Mouse (Mus musculus): ENCODE results near the gene Xrcc4. TPM values are rescaled to one million over a fixed set of nuclear protein-coding genes. Genes with fewer than 3 reads are reported as not detected.

Gene Xrcc4
- polyA plus RNA-seq, 1 experiment from 2014 or later, result 15.4 TPM

- no peaks in the 10 kb centered on the region for H3K36me3 ChIP-seq
- no peak overlapping the region for H3K4me3 ChIP-seq
- no peak for ATAC-seq (ENCODE audit: extremely low read depth, insufficient number of reproducible peaks, low FRiP score, low TSS enrichment)
- no peak overlapping the region for H3K4me2 ChIP-seq
- H3K9me3 ChIP-seq, result no peaks in the 10 kb centered on the region
- 36% methylated on average over 2 of the region's 2 CpGs for WGBS
- no peak overlapping the region for H3K27ac ChIP-seq (replicated peaks)
- H3K4me1 ChIP-seq, result no peaks in the 10 kb centered on the region
- H3K9ac ChIP-seq, result no peak overlapping the region
- H3K27me3 ChIP-seq (replicated peaks), result no peaks in the 10 kb centered on the region
Observed at GRCm38 (mm10) chr13:89944354-89944753, 145.1 kb downstream of the Xrcc4 start.

DNA sequence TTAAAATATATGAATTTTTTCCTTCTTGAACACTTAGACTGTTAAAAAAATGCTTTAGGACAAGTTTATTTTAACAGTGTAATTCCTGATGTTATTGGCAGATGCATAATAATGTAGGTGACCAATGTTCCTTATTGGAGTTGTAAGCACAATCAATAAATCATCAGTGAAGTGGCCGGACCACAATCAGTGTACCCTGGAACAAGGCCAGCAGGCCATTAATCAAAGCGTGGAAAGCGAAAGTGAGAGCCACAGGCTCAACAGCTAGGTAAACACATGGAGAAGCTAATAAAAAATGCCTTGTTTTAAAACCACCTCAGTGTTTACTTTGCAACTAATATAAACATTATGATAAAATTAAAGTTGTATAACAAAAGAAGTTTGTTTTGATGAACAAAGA, 159.9 kb downstream of the Xrcc4 start:
- no peaks in the 10 kb centered on the region for H3K36me3 ChIP-seq
- H3K4me3 ChIP-seq, result no peak overlapping the region
- H3K4me2 ChIP-seq, result no peak overlapping the region
- H3K9ac ChIP-seq, result no peak overlapping the region
- 37% methylated on average over 3 of the region's 3 CpGs for WGBS
- no peak for ATAC-seq (ENCODE audit: extremely low read depth, insufficient number of reproducible peaks, low FRiP score, low TSS enrichment)
- H3K27me3 ChIP-seq (replicated peaks), result no peaks in the 10 kb centered on the region
- no peaks in the 10 kb centered on the region for H3K9me3 ChIP-seq
- H3K4me1 ChIP-seq, result no peaks in the 10 kb centered on the region
- no peak overlapping the region for H3K27ac ChIP-seq (replicated peaks)

DNA sequence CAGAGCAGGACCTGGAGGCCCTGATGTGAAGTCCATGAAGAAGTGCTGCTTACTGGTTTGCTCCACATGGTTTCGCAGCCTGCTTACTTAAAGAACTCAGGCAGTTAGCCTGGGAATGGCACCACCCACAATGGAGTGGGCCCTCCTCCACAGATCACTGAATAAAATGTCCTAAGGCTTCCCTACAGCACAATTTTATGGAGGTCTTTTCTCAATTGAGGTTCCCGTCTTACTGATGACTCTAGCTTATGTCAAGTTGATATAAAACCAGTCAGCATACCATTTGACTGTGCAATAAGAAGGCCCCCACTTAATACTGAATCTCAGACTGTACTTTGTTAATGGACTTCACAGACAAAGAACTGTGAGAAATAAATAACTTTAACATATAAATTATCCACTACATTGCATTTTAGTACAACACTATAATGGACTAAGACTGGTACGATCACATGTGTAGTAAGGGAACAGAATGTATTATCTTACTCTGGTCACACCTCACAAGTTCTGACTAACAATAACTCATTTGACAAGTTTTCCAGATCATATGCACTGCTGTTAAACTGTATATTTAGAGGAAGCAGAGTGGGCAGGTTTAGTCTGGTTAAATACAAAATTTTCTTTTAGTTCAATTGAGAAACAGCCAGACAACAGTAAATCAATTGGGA, 170.5 kb downstream of the Xrcc4 start:
- no peak overlapping the region for H3K4me3 ChIP-seq
- H3K27ac ChIP-seq (replicated peaks), result no peak overlapping the region
- 92% methylated on average over 3 of the region's 3 CpGs for WGBS
- H3K4me2 ChIP-seq, result no peak overlapping the region
- H3K36me3 ChIP-seq, result no peaks in the 10 kb centered on the region
- H3K27me3 ChIP-seq (replicated peaks), result no peaks in the 10 kb centered on the region
- no peak overlapping the region for H3K9ac ChIP-seq
- no peaks in the 10 kb centered on the region for H3K9me3 ChIP-seq
- ATAC-seq (ENCODE audit: extremely low read depth, insufficient number of reproducible peaks, low FRiP score, low TSS enrichment), result no peak
- H3K4me1 ChIP-seq, result no peaks in the 10 kb centered on the region

- H3K36me3 ChIP-seq, result no peaks in the 10 kb centered on the region
- ATAC-seq (ENCODE audit: extremely low read depth, insufficient number of reproducible peaks, low FRiP score, low TSS enrichment), result no peak
- WGBS, result 82% methylated on average over 5 of the region's 5 CpGs
Observed at GRCm38 (mm10) chr13:89914332-89914731, 175.1 kb downstream of the Xrcc4 start.

DNA sequence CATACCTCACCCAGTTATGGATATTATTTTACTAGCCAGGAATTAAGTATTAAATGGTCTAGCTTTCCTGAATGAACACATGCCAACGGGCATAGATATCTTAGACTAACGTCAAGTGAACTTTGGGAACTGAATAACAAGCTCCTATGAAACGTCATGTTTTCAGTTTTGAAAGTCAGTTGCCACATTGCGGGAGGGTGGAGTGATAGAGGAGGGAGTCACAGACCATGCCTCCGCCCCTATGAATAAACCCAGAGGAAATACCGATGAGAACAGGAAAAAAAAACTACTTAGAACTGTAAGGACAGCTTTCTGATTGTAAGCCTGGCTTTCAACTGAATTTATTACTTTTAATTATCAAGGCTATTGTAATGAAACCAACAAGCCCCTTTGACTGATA, 175.5 kb downstream of the Xrcc4 start:
- H3K36me3 ChIP-seq, result no peaks in the 10 kb centered on the region
- H3K27ac ChIP-seq (replicated peaks), result no peak overlapping the region
- H3K4me2 ChIP-seq, result no peak overlapping the region
- no peak overlapping the region for H3K9ac ChIP-seq
- H3K4me3 ChIP-seq, result no peak overlapping the region
- peaks cover 4% of the 10 kb centered on the region; the same call in 1 of the 2 replicates for H3K4me1 ChIP-seq
- ATAC-seq (ENCODE audit: extremely low read depth, insufficient number of reproducible peaks, low FRiP score, low TSS enrichment), result no peak
- WGBS, result 76% methylated on average over 6 of the region's 6 CpGs
- H3K9me3 ChIP-seq, result no peaks in the 10 kb centered on the region
- H3K27me3 ChIP-seq (replicated peaks), result no peaks in the 10 kb centered on the region

More at GRCm38 (mm10) chr13:89914332-89914731, 175.1 kb downstream of the Xrcc4 start:
- Histone ChIP-seq H3K9ac (no peak overlapping the region), H3K27ac (replicated peaks) (no peak overlapping the region), H3K4me3 (no peak overlapping the region), H3K4me2 (no peak overlapping the region), H3K4me1 (peaks cover 4% of the 10 kb centered on the region; the same call in 1 of the 2 replicates), H3K27me3 (replicated peaks) (no peaks in the 10 kb centered on the region), H3K9me3 (no peaks in the 10 kb centered on the region)

DNA sequence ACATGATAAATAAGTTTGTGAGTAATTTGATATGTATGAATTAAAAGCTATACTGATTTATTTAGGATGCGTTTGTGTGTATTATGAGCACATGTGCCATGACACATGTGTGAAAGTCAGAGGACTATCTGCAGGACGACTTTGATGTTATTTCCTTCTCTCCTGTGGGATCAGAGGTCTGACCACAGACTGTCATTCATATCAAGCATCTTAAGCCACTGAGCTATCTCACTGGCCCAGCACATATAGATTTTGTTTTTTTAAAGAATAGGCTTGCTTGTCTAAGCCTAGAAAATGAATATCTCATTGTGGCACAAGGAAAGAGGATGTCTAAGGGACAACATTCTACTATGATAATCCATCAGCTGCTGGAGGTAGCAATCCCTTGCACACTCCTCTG, 183.3 kb downstream of the Xrcc4 start:
- Histone ChIP-seq H3K4me1 (peaks cover under 1% of the 10 kb centered on the region; the same call in 1 of the 2 replicates), H3K9ac (no peak overlapping the region), H3K27ac (replicated peaks) (no peak overlapping the region), H3K36me3 (no peaks in the 10 kb centered on the region), H3K27me3 (replicated peaks) (no peaks in the 10 kb centered on the region), H3K4me2 (no peak overlapping the region), H3K4me3 (no peak overlapping the region), H3K9me3 (no peaks in the 10 kb centered on the region)
- no peak for ATAC-seq (ENCODE audit: extremely low read depth, insufficient number of reproducible peaks, low FRiP score, low TSS enrichment)
- 54% methylated on average over 2 of the region's 2 CpGs for WGBS

GRCm38 (mm10) chr13:89899066-89899465, 190.3 kb downstream of the Xrcc4 start:
- WGBS, result 81% methylated on average over 4 of the region's 4 CpGs
- H3K27ac ChIP-seq (replicated peaks), result no peak overlapping the region
- H3K4me3 ChIP-seq, result no peak overlapping the region
- H3K36me3 ChIP-seq, result no peaks in the 10 kb centered on the region
- ATAC-seq (ENCODE audit: extremely low read depth, insufficient number of reproducible peaks, low FRiP score, low TSS enrichment), result no peak
- no peak overlapping the region for H3K9ac ChIP-seq
- no peaks in the 10 kb centered on the region for H3K9me3 ChIP-seq
- no peaks in the 10 kb centered on the region for H3K4me1 ChIP-seq
- H3K27me3 ChIP-seq (replicated peaks), result no peaks in the 10 kb centered on the region
- no peak overlapping the region for H3K4me2 ChIP-seq

DNA sequence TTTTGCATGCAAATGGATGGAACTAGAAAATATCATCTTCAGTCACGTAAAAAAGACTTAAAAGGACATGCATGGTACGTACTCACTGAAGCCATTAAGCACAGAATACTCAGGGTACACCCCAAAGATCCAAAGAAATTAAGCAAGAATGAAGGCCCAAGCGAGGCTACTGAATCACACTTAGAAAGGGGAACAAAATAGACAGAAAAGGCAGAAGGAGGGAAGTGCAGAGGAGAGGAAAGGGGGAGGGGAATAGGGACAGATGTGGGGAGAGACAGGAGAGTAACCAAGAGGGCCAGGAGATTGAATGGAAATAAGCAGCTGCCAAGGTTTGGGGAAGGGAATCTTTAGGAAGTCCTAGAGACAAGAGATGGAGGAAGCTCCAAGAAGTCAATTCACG, 197.3 kb downstream of the Xrcc4 start:
- Histone ChIP-seq H3K9me3 (no peaks in the 10 kb centered on the region), H3K27ac (replicated peaks) (no peak overlapping the region), H3K4me1 (no peaks in the 10 kb centered on the region), H3K4me2 (no peak overlapping the region), H3K36me3 (no peaks in the 10 kb centered on the region), H3K9ac (no peak overlapping the region), H3K27me3 (replicated peaks) (no peaks in the 10 kb centered on the region), H3K4me3 (no peak overlapping the region)
- ATAC-seq (ENCODE audit: extremely low read depth, insufficient number of reproducible peaks, low FRiP score, low TSS enrichment), result no peak
- 81% methylated on average over 4 of the region's 4 CpGs for WGBS

GRCm38 (mm10) chr13:89890159-89890558, 199.2 kb downstream of the Xrcc4 start:
- H3K9me3 ChIP-seq, result no peaks in the 10 kb centered on the region
- no peak overlapping the region for H3K27ac ChIP-seq (replicated peaks)
- no peak overlapping the region for H3K4me2 ChIP-seq
- no peak overlapping the region for H3K9ac ChIP-seq
- H3K36me3 ChIP-seq, result no peaks in the 10 kb centered on the region
- H3K27me3 ChIP-seq (replicated peaks), result no peaks in the 10 kb centered on the region
- H3K4me1 ChIP-seq, result no peaks in the 10 kb centered on the region
- WGBS, result 77% methylated on average over 1 of the region's 1 CpGs
- H3K4me3 ChIP-seq, result no peak overlapping the region
- ATAC-seq (ENCODE audit: extremely low read depth, insufficient number of reproducible peaks, low FRiP score, low TSS enrichment), result no peak

DNA sequence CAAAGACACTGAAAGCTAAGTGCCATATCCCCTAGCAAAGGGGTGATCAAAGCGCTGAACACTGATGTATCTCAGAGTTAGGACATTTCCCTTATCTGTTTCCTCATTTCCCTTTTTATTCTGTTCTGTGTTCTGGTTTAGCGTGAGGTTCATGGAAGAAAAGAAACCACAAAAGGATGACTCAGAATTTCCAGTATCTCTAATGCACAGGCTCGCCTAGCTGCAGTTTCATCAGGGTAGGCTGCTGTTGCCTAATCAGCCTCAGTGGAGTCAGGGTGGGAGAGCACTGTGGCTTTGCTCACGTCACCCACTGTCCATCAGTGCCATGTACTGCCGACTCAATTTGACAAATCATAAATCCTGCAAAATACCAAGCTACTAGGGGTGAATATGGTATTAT, 200.3 kb downstream of the Xrcc4 start:
- Histone ChIP-seq H3K9me3 (no peaks in the 10 kb centered on the region), H3K4me3 (no peak overlapping the region), H3K36me3 (no peaks in the 10 kb centered on the region), H3K9ac (no peak overlapping the region), H3K4me1 (no peaks in the 10 kb centered on the region), H3K27me3 (replicated peaks) (no peaks in the 10 kb centered on the region), H3K4me2 (no peak overlapping the region), H3K27ac (replicated peaks) (no peak overlapping the region)
- ATAC-seq (ENCODE audit: extremely low read depth, insufficient number of reproducible peaks, low FRiP score, low TSS enrichment), result no peak
- 39% methylated on average over 5 of the region's 5 CpGs for WGBS

- no peak overlapping the region for H3K4me2 ChIP-seq
- no peak overlapping the region for H3K9ac ChIP-seq
- WGBS, result 86% methylated on average over 1 of the region's 1 CpGs
- no peaks in the 10 kb centered on the region for H3K36me3 ChIP-seq
- H3K9me3 ChIP-seq, result no peaks in the 10 kb centered on the region
- ATAC-seq (ENCODE audit: extremely low read depth, insufficient number of reproducible peaks, low FRiP score, low TSS enrichment), result no peak
- no peak overlapping the region for H3K27ac ChIP-seq (replicated peaks)
- no peak overlapping the region for H3K4me3 ChIP-seq
- no peaks in the 10 kb centered on the region for H3K4me1 ChIP-seq
- H3K27me3 ChIP-seq (replicated peaks), result no peaks in the 10 kb centered on the region
Observed at GRCm38 (mm10) chr13:89883523-89883922, 205.9 kb downstream of the Xrcc4 start.

GRCm38 (mm10) chr13:89881281-89881680, 208.1 kb downstream of the Xrcc4 start:
- Histone ChIP-seq H3K4me3 (no peak overlapping the region), H3K4me1 (no peaks in the 10 kb centered on the region), H3K27me3 (replicated peaks) (no peaks in the 10 kb centered on the region), H3K27ac (replicated peaks) (no peak overlapping the region), H3K9ac (no peak overlapping the region), H3K4me2 (no peak overlapping the region), H3K9me3 (no peaks in the 10 kb centered on the region), H3K36me3 (no peaks in the 10 kb centered on the region)
- ATAC-seq (ENCODE audit: extremely low read depth, insufficient number of reproducible peaks, low FRiP score, low TSS enrichment), result no peak
- 65% methylated on average over 2 of the region's 2 CpGs for WGBS

Measured in heart, embryonic 13.5 days (tissue).